28 mouse cellular contexts compared by ENCODE assay signal in the genomic region with DNA sequence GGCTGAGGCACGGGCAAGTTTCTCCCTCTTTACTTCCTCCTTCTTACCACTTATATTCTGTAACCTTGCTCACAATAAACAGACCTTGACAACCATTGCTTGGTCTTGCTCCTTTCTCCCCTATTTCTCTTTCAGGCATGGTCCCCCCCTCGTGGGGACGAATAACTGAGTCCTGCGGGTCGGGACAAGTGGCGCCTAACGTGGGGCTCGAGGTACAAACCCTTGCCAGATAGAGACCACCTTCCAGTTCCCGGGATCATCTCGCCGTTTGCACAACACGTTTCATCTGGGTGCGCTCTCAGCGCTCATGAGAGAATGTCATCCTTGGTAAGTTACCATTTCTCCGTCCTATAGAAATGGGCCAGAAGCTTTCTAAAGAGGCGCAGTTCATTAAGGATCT.
DNase-seq lines count a peak whose midpoint lies in the region; ATAC-seq and TF ChIP-seq lines count a peak whose summit lies in the region.
"Had no signal": no experiment of that assay in that cellular context is flagged by ENCODE, and none has a peak within 500 bp of the region (broad histone marks: within the 10 kb centered on the region; RNA-seq: fewer than 3 reads in every experiment).

No protein-coding gene starts in this region.

- ATAC-seq in forebrain, embryonic 11.5 days (replicated peaks; ENCODE audit: low FRiP score): no peak
- ATAC-seq in forebrain, embryonic 16.5 days: no peak
- no peak for ATAC-seq in intestine, embryonic 14.5 days (replicated peaks; ENCODE audit: low FRiP score, low TSS enrichment, low read depth)
- ATAC-seq in intestine, embryonic 15.5 days: no peak
- ATAC-seq in frontal cortex, adult (ENCODE audit: low TSS enrichment): no peak
- ATAC-seq: forebrain, embryonic 15.5 days; hindbrain, embryonic 16.5 days; intestine, postnatal 0 days had no signal

- DNase-seq in forebrain, embryonic 11.5 days (ENCODE audit: low spot score): peak; percentile 39
- DNase-seq in intestine, embryonic 14.5 days (ENCODE audit: low spot score): peak; percentile 35
- DNase-seq in B cell, adult 2 months: peak; percentile 24 to 29
- DNase-seq: adrenal gland, adult 2 months; adrenal gland, postnatal 25 days; cerebellum, adult 2 months; cerebellum, adult 9-11 months; cerebellum, postnatal 25 days; gastrocnemius, adult 2 months; gastrocnemius, postnatal 14 days; heart, adult 2 months; heart, postnatal 14 days had no signal

- no peak overlapping the region for H3K4me2 ChIP-seq in forebrain, embryonic 11.5 days (ENCODE audit: low read depth, low read length, severe bottlenecking)
- H3K4me2 ChIP-seq in forebrain, embryonic 16.5 days (ENCODE audit: low read length): no peak overlapping the region
- no peak overlapping the region for H3K4me2 ChIP-seq in intestine, embryonic 14.5 days (ENCODE audit: low read length)
- no peak overlapping the region for H3K4me2 ChIP-seq in intestine, embryonic 15.5 days (replicated peaks)
- H3K4me2 ChIP-seq: embryonic facial prominence, embryonic 12.5 days; embryonic facial prominence, embryonic 15.5 days; forebrain, embryonic 12.5 days; forebrain, embryonic 15.5 days; heart, embryonic 13.5 days; hindbrain, embryonic 13.5 days had no signal

- peaks cover 2% of the 10 kb centered on the region for H3K27me3 ChIP-seq in forebrain, embryonic 11.5 days (ENCODE audit: control insufficient read depth, insufficient read depth, low read length)
- H3K27me3 ChIP-seq in forebrain, embryonic 16.5 days (replicated peaks; ENCODE audit: control insufficient read depth, insufficient read depth, low read length): no peaks in the 10 kb centered on the region
- no peaks in the 10 kb centered on the region for H3K27me3 ChIP-seq in intestine, embryonic 14.5 days (replicated peaks; ENCODE audit: control insufficient read depth, insufficient read depth, low read length)
- no peaks in the 10 kb centered on the region for H3K27me3 ChIP-seq in intestine, embryonic 15.5 days (replicated peaks)
- no peaks in the 10 kb centered on the region for H3K27me3 ChIP-seq in small intestine, adult 2 months (ENCODE audit: control insufficient read depth, insufficient read depth, low read length)
- H3K27me3 ChIP-seq: CH12.LX; embryonic facial prominence, embryonic 12.5 days; embryonic facial prominence, embryonic 15.5 days; forebrain, embryonic 15.5 days; heart, embryonic 13.5 days; hindbrain, embryonic 13.5 days had no signal

- peaks cover 17% of the 10 kb centered on the region; the same call in 1 of the 2 replicates for H3K4me1 ChIP-seq in forebrain, embryonic 11.5 days (replicated peaks; ENCODE audit: control insufficient read depth, insufficient read depth, low read length)
- peaks cover 20% of the 10 kb centered on the region for H3K4me1 ChIP-seq in forebrain, embryonic 16.5 days (replicated peaks; ENCODE audit: control insufficient read depth, insufficient read depth, low read length)
- no peaks in the 10 kb centered on the region; the same call in 1 of the 2 replicates for H3K4me1 ChIP-seq in intestine, embryonic 14.5 days (replicated peaks; ENCODE audit: control insufficient read depth, insufficient read depth, low read length)
- H3K4me1 ChIP-seq in intestine, embryonic 15.5 days (replicated peaks): no peaks in the 10 kb centered on the region
- H3K4me1 ChIP-seq in small intestine, adult 2 months (ENCODE audit: control insufficient read depth, insufficient read depth, insufficient read length, low read length): peaks cover 3% of the 10 kb centered on the region; the same call in 1 of the 2 replicates

- no peak for TF ChIP-seq CTCF in small intestine, adult 2 months (IDR thresholded peaks at IDR 0.05; ENCODE audit: extremely low read depth, insufficient read length, insufficient replicate concordance, low read depth, low read length)

- H3K27ac ChIP-seq in forebrain, embryonic 11.5 days (ENCODE audit: low read depth, low read length): no peak overlapping the region
- no peak overlapping the region for H3K27ac ChIP-seq in forebrain, embryonic 16.5 days (ENCODE audit: low read length)
- H3K27ac ChIP-seq in intestine, embryonic 14.5 days (ENCODE audit: low read depth): no peak overlapping the region
- no peak overlapping the region for H3K27ac ChIP-seq in intestine, embryonic 15.5 days
- H3K27ac ChIP-seq in small intestine, adult 2 months (ENCODE audit: insufficient read depth, low read depth, low read length): peak overlapping the region; percentile 27; the same call in 1 of the 2 replicates
- H3K27ac ChIP-seq: embryonic facial prominence, embryonic 12.5 days; embryonic facial prominence, embryonic 15.5 days; forebrain, embryonic 12.5 days; forebrain, embryonic 15.5 days; gastrocnemius, adult 2 months; heart, adult 2 months; heart, embryonic 10.5 days; heart, embryonic 13.5 days; hindbrain, embryonic 10.5 days; hindbrain, embryonic 13.5 days had no signal

- no peak overlapping the region for H3K9ac ChIP-seq in forebrain, embryonic 11.5 days (ENCODE audit: low read length)
- H3K9ac ChIP-seq in forebrain, embryonic 16.5 days (replicated peaks; ENCODE audit: low read depth, low read length): no peak overlapping the region
- H3K9ac ChIP-seq in intestine, embryonic 14.5 days (ENCODE audit: low read length): no peak overlapping the region
- H3K9ac ChIP-seq in intestine, embryonic 15.5 days: no peak overlapping the region
- H3K9ac ChIP-seq: embryonic facial prominence, embryonic 12.5 days; embryonic facial prominence, embryonic 15.5 days; forebrain, embryonic 12.5 days; forebrain, embryonic 15.5 days; heart, embryonic 13.5 days; hindbrain, embryonic 13.5 days had no signal

- H3K9me3 ChIP-seq in forebrain, embryonic 11.5 days (ENCODE audit: control insufficient read depth, low read length): peaks cover 13% of the 10 kb centered on the region
- H3K9me3 ChIP-seq in forebrain, embryonic 16.5 days (ENCODE audit: control insufficient read depth, low read length): peaks cover 3% of the 10 kb centered on the region; the same call in 1 of the 2 replicates
- H3K9me3 ChIP-seq in intestine, embryonic 14.5 days (ENCODE audit: control insufficient read depth, low read length): peaks cover 20% of the 10 kb centered on the region; the same call in 1 of the 2 replicates
- no peaks in the 10 kb centered on the region for H3K9me3 ChIP-seq in intestine, embryonic 15.5 days
- H3K9me3 ChIP-seq: forebrain, embryonic 15.5 days had no signal

- 96% methylated on average over 16 of the region's 16 CpGs for WGBS in forebrain, embryonic 11.5 days
- 97% methylated on average over 16 of the region's 16 CpGs for WGBS in forebrain, embryonic 16.5 days
- 94% methylated on average over 16 of the region's 16 CpGs for WGBS in intestine, embryonic 14.5 days
- WGBS in intestine, embryonic 15.5 days: 95% methylated on average over 16 of the region's 16 CpGs
- WGBS in small intestine, adult 2 months: 93% methylated on average over 16 of the region's 16 CpGs

- no peak overlapping the region for H3K4me3 ChIP-seq in forebrain, embryonic 11.5 days (ENCODE audit: low read depth, low read length)
- H3K4me3 ChIP-seq in forebrain, embryonic 16.5 days (replicated peaks; ENCODE audit: low read length): no peak overlapping the region
- H3K4me3 ChIP-seq in intestine, embryonic 14.5 days (ENCODE audit: low read depth, low read length): no peak overlapping the region
- H3K4me3 ChIP-seq in intestine, embryonic 15.5 days (replicated peaks): no peak overlapping the region
- H3K4me3 ChIP-seq in small intestine, adult 2 months (ENCODE audit: low read depth, low read length): no peak overlapping the region
- H3K4me3 ChIP-seq: embryonic facial prominence, embryonic 12.5 days; embryonic facial prominence, embryonic 15.5 days; forebrain, embryonic 12.5 days; forebrain, embryonic 15.5 days; gastrocnemius, adult 2 months; heart, adult 2 months; heart, embryonic 10.5 days; heart, embryonic 13.5 days; hindbrain, embryonic 10.5 days; hindbrain, embryonic 13.5 days had no signal

- no peaks in the 10 kb centered on the region for H3K36me3 ChIP-seq in forebrain, embryonic 11.5 days (ENCODE audit: control insufficient read depth, insufficient read depth, low read length)
- H3K36me3 ChIP-seq in forebrain, embryonic 16.5 days (ENCODE audit: control insufficient read depth, insufficient read depth): no peaks in the 10 kb centered on the region
- no peaks in the 10 kb centered on the region for H3K36me3 ChIP-seq in intestine, embryonic 14.5 days (ENCODE audit: control insufficient read depth, insufficient read depth, low read length)
- no peaks in the 10 kb centered on the region for H3K36me3 ChIP-seq in intestine, embryonic 15.5 days
- no peaks in the 10 kb centered on the region for H3K36me3 ChIP-seq in small intestine, adult 2 months (ENCODE audit: control insufficient read depth, insufficient read depth, low read length)
- H3K36me3 ChIP-seq: embryonic facial prominence, embryonic 12.5 days; embryonic facial prominence, embryonic 15.5 days; forebrain, embryonic 12.5 days; forebrain, embryonic 15.5 days; G1E; heart, embryonic 13.5 days; hindbrain, embryonic 13.5 days had no signal

- no peak for TF ChIP-seq POLR2A in small intestine, adult 2 months (IDR thresholded peaks at IDR 0.05; ENCODE audit: low read depth, low read length)
